Comparison of ENCODE assay signal across 14 mouse cellular contexts in the genomic region with DNA sequence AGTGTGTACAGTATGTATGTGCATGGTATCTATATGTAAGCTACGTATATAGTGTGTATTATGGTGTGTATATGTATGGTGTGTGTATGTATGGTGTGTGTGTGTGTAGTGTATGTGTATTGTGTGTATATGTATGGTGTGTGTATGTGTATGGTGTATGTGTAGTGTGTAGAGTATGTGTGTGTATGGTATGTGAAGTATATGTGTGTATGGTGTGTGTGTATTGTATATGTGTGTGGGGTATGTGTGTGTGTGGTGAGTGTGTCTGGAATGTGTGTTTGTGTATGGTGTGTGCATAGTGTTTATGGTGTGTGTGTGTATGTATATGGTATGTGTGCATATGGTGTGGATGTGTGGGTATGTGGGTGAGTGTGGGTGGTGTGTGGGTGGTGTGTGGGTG. TPM values are rescaled to one million over a fixed set of nuclear protein-coding genes. Genes with fewer than 3 reads are reported as not detected.
A peak's percentile ranks its signal among the peaks of the same experiment; 100 is the strongest.
DNase-seq lines count a peak whose midpoint lies in the region; ATAC-seq and TF ChIP-seq lines count a peak whose summit lies in the region.
"Had no signal": no experiment of that assay in that cellular context is flagged by ENCODE, and none has a peak within 500 bp of the region (broad histone marks: within the 10 kb centered on the region; RNA-seq: fewer than 3 reads in every experiment).

No protein-coding gene starts in this region.

- intact Hi-C loops in heart, postnatal 14 days (cut with DNase I) = loop anchor here (2.0 kb wide), 1 partner anchor 21 kb away; no protein-coding TSS in a partner anchor

- H3K9ac ChIP-seq in heart, embryonic 13.5 days = no peak overlapping the region
- no peak overlapping the region for H3K9ac ChIP-seq in lung, embryonic 14.5 days
- no peak overlapping the region for H3K9ac ChIP-seq in intestine, embryonic 16.5 days (ENCODE audit: low read depth, low read length)
- H3K9ac ChIP-seq: limb, embryonic 15.5 days had no signal

- DNase-seq in heart, postnatal 14 days = no peak
- DNase-seq in lung, embryonic 14.5 days = no peak
- DNase-seq in lung, postnatal 10 days = no peak
- no peak for DNase-seq in urinary bladder, postnatal 14 days (ENCODE audit: low spot score)
- DNase-seq in adrenal gland, postnatal 25 days = no peak
- DNase-seq: cerebellum, adult 18-20 months; gastrocnemius, postnatal 36 days; kidney, postnatal 25 days; thymus, postnatal 25 days had no signal

- WGBS in heart, embryonic 13.5 days = 92% methylated on average over 1 of the region's 1 CpGs
- 94% methylated on average over 1 of the region's 1 CpGs for WGBS in lung, embryonic 14.5 days
- 93% methylated on average over 1 of the region's 1 CpGs for WGBS in intestine, embryonic 16.5 days
- 76% methylated on average over 1 of the region's 1 CpGs for WGBS in olfactory bulb, adult 2 months

- no peak overlapping the region for H3K4me2 ChIP-seq in heart, embryonic 13.5 days
- no peak overlapping the region for H3K4me2 ChIP-seq in lung, embryonic 14.5 days
- no peak overlapping the region for H3K4me2 ChIP-seq in intestine, embryonic 16.5 days (ENCODE audit: low read depth, low read length)
- H3K4me2 ChIP-seq: limb, embryonic 15.5 days had no signal

- H3K4me1 ChIP-seq in heart, embryonic 13.5 days = peaks cover 37% of the 10 kb centered on the region
- H3K4me1 ChIP-seq in lung, embryonic 14.5 days (ENCODE audit: insufficient read depth) = peaks cover 6% of the 10 kb centered on the region
- H3K4me1 ChIP-seq in intestine, embryonic 16.5 days (ENCODE audit: control insufficient read depth, insufficient read depth, low read length) = peaks cover 8% of the 10 kb centered on the region
- peaks cover 17% of the 10 kb centered on the region for H3K4me1 ChIP-seq in olfactory bulb, adult 2 months (ENCODE audit: control insufficient read depth, insufficient read depth, low read length)

- no peak for TF ChIP-seq CTCF in lung, embryonic 14.5 days (IDR thresholded peaks at IDR 0.05; ENCODE audit: low read depth)
- TF ChIP-seq CTCF in olfactory bulb, adult 2 months (IDR thresholded peaks at IDR 0.05; ENCODE audit: insufficient read depth, low read depth, low read length) = no peak

- no peaks in the 10 kb centered on the region for H3K9me3 ChIP-seq in heart, embryonic 13.5 days
- no peaks in the 10 kb centered on the region for H3K9me3 ChIP-seq in lung, embryonic 14.5 days (ENCODE audit: low read depth, low read length)
- H3K9me3 ChIP-seq in intestine, embryonic 16.5 days (ENCODE audit: control insufficient read depth, low read length) = no peaks in the 10 kb centered on the region
- H3K9me3 ChIP-seq: limb, embryonic 15.5 days had no signal

- H3K27me3 ChIP-seq in heart, embryonic 13.5 days (replicated peaks) = no peaks in the 10 kb centered on the region
- no peaks in the 10 kb centered on the region for H3K27me3 ChIP-seq in lung, embryonic 14.5 days (ENCODE audit: insufficient read depth, low read length)
- no peaks in the 10 kb centered on the region for H3K27me3 ChIP-seq in intestine, embryonic 16.5 days (replicated peaks; ENCODE audit: control insufficient read depth, insufficient read depth, low read length)
- H3K27me3 ChIP-seq: limb, embryonic 15.5 days had no signal

- TF ChIP-seq POLR2A in olfactory bulb, adult 2 months (IDR thresholded peaks at IDR 0.05; ENCODE audit: insufficient read depth, low read depth, low read length) = no peak

- H3K27ac ChIP-seq in heart, embryonic 13.5 days (replicated peaks) = 0 out of 2 replicates have a peak overlapping the region, but pooled peaks have one; percentile 20
- H3K27ac ChIP-seq in lung, embryonic 14.5 days (ENCODE audit: low read depth) = no peak overlapping the region
- no peak overlapping the region for H3K27ac ChIP-seq in intestine, embryonic 16.5 days (ENCODE audit: low read length)
- peak overlapping the region; percentile 77 for H3K27ac ChIP-seq in olfactory bulb, adult 2 months (ENCODE audit: insufficient read depth, low read depth, low read length)
- H3K27ac ChIP-seq: limb, embryonic 15.5 days had no signal

- no peaks in the 10 kb centered on the region for H3K36me3 ChIP-seq in heart, embryonic 13.5 days
- H3K36me3 ChIP-seq in lung, embryonic 14.5 days (ENCODE audit: insufficient read depth) = no peaks in the 10 kb centered on the region
- H3K36me3 ChIP-seq in intestine, embryonic 16.5 days (ENCODE audit: control insufficient read depth, insufficient read depth, low read length) = no peaks in the 10 kb centered on the region
- H3K36me3 ChIP-seq: limb, embryonic 15.5 days had no signal

- no peak overlapping the region for H3K4me3 ChIP-seq in heart, embryonic 13.5 days
- H3K4me3 ChIP-seq in lung, embryonic 14.5 days (ENCODE audit: low read depth, low read length) = no peak overlapping the region
- no peak overlapping the region for H3K4me3 ChIP-seq in intestine, embryonic 16.5 days (ENCODE audit: low read length)
- no peak overlapping the region for H3K4me3 ChIP-seq in olfactory bulb, adult 2 months (ENCODE audit: insufficient read depth, low read depth, low read length)
- H3K4me3 ChIP-seq: erythroblast, embryonic 14.5 days; limb, embryonic 15.5 days had no signal

- no peak for ATAC-seq in heart, embryonic 13.5 days (ENCODE audit: extremely low read depth, insufficient number of reproducible peaks, low FRiP score, low TSS enrichment)
- ATAC-seq in lung, embryonic 14.5 days (ENCODE audit: insufficient read depth) = peak; percentile 33; the same call in 1 of the 2 replicates
- ATAC-seq in intestine, embryonic 16.5 days = 0 out of 2 replicates have a peak, but pooled peaks have one; percentile 16

RNA-seq across cellular contexts. Expression of a gene that starts 23.0 kb away (rescaled TPM):
- polyA plus RNA-seq in heart, embryonic 13.5 days (2015; fragmentation: Nextera tagmentation; extraction: Ambion mirVana) = 6.4 and 7.6 TPM in 2 replicates
- total RNA-seq in heart, postnatal 14 days (2021) = 1 to 10 TPM; 2.4 to 2.9 TPM
- 7.0 and 8.6 TPM in 2 replicates for polyA plus RNA-seq in lung, embryonic 14.5 days (2014; fragmentation: Nextera tagmentation; extraction: Ambion mirVana)
- polyA plus RNA-seq in intestine, embryonic 16.5 days (2015; fragmentation: Nextera tagmentation; extraction: Ambion mirVana) = 5.4 and 5.7 TPM in 2 replicates
- not detected in 2 replicates for polyA plus RNA-seq in olfactory bulb, adult 2 months (2012; ENCODE audit: insufficient read depth, insufficient read length, low replicate concordance, missing spikeins)
- total RNA-seq in adrenal gland, postnatal 25 days (2021) = 13.8 and 17.9 TPM in 2 replicates
- polyA plus RNA-seq: erythroblast, embryonic 14.5 days had no signal

RNA-seq across cellular contexts. Expression of a gene that starts 23.1 kb away (rescaled TPM):
- 9.2 and 9.8 TPM in 2 replicates for polyA plus RNA-seq in heart, embryonic 13.5 days (2015; fragmentation: Nextera tagmentation; extraction: Ambion mirVana)
- total RNA-seq in heart, postnatal 14 days (2021) = 10 to 100 TPM; 18.5 to 22.0 TPM
- polyA plus RNA-seq in lung, embryonic 14.5 days (2014; fragmentation: Nextera tagmentation; extraction: Ambion mirVana) = 6.5 and 7.4 TPM in 2 replicates
- 4.6 and 5.3 TPM in 2 replicates for polyA plus RNA-seq in intestine, embryonic 16.5 days (2015; fragmentation: Nextera tagmentation; extraction: Ambion mirVana)
- polyA plus RNA-seq in olfactory bulb, adult 2 months (2012; ENCODE audit: insufficient read depth, insufficient read length, low replicate concordance, missing spikeins) = not detected in 2 replicates
- 40.1 and 50.7 TPM in 2 replicates for total RNA-seq in adrenal gland, postnatal 25 days (2021)
- polyA plus RNA-seq: erythroblast, embryonic 14.5 days had no signal

Comparison
In these comparisons a context has a peak if more than half of its experiments do, and no peak if none do; other contexts are left out.
1. H3K27ac ChIP-seq: peak in heart, embryonic 13.5 days (single experiment) and olfactory bulb, adult 2 months (single experiment); none in lung, embryonic 14.5 days (single experiment) and intestine, embryonic 16.5 days (single experiment).